Mouse (Mus musculus): ENCODE measurements at regions not wholly inside any gene's neighbourhood (a gene's known extent, or its start where the extent isn't known, plus 50 kb on each side); places are given as distances from the start of the nearest gene placed in this dataset.

DNA sequence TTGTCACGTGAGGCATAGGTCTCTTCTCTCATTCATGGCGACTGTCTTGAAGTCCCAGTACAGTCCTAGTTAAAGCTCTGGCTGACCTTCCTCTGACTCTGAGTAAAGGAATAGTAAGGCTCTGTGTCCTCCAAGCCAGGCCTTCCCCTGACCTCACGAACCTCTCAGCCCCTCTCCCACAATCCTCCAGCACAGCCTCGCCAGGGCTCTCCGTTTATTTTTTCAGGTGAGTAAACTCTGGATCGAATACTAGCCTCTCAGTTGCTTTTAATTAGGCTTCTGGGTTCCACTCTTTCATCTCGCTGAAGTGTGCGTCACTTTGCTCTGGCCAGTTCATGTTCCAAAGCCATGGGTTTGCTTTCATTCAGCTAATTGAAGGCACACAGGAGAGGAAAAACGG, 133.8 kb downstream of the Mylk4 start:
- DNase-seq (ENCODE audit: low spot score in 2 of 2): no peak

DNA sequence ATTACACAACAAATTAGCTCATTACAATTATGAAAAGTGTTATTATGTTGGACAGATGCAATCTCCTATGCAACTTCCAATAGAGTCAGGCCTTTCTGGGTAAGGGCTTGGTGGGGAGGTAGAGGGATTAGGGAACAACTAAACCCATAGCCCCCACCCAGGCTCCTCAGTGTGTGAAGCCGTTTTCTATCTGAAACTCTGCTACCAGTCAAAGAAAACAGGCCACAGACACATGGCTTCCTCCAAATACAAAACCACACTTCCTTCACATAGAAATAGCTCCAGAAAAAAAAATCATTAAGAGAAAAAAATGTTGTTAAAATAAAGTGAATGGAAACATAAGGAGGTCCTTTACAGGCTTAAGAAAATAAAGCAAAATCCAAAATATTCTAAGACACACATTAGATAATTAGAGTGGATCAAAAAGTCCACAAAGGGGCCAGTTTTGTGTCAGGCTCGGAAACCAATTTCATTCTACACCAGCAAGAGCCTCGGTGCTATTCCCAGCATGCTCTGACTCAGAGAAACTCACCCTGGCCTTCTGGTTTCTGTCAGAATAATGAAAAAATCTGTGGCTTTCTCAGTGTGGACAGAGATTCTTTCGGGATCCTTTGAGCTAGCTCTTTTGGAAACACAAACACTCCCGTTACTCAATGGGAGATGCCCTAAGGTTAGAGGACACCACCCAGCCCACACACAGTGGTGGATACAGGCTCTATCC, 140.6 kb downstream of the Mylk4 start:
- DNase-seq (ENCODE audit: low spot score in 2 of 2): no peak

DNA sequence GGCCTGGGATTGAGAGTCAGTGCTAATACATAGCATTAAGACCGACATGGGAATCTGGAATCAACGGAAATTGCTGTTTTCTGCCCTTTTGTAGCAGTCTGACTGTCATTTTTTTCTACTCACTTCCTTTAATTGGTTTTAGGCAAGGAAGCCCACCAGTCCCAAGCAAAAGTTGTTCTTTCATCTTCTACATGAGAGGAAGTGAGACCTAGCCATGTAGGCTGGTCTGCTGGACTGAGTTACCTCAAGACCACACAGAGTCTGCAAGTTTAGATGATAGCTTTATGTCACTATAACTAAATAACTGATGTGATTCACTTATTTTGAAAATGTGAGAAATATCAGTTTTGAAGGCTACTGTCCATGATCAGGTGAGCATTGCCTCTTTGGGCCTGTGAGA, 142.8 kb downstream of the Mylk4 start:
- DNase-seq (ENCODE audit: low spot score in 2 of 2): no peak

DNA sequence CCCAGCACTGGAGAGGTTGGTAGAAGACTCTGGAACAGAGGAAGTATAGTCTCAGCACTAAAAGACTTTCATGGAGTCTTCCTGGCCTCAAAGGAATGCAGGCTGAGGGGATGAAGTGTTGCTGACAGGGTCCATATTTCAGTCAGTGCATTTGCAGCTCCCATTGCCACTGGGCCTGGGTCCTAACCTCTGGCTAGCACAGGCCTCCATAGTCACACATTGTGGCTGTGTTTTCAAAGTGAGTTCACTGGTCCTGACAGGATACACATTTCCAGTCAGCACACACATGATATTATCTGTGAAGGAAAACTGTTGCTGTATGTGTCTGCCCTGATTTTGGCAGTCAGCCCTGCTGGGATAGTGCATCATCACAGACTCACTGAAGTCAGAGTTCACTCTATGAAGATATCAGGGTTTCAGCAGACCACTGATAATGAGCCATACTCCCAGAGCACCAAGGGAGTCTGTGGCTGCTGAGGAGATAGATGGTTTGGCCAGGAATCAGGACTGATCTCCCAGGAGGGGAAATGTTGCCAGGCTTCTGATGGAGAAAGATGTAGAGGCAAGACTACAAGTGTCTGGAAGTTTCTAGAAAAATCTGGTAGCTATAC, 153.5 kb downstream of the Mylk4 start:
- no peak for DNase-seq (ENCODE audit: low spot score in 2 of 2)

DNA sequence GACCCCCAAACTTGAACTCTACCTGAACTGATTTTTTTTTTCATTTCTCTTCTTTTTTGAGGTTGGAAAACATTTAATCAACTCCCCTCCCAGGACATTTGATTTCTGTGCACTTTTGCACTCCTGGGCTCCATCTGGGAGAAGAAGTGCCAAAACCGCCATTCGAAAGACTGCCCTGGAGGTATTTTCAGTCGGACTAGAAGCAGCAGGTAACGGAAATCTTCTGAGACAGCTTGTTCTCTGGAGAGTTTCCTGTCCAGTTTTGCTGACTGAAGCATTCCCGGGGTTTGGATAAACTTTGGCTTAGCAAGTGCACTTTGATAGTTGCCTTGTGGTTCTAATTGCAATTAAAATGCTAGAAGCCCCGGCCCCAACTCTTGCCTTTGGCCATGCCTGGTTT, 169.8 kb downstream of the Mylk4 start:
- DNase-seq (ENCODE audit: low spot score in 2 of 2): no peak

DNA sequence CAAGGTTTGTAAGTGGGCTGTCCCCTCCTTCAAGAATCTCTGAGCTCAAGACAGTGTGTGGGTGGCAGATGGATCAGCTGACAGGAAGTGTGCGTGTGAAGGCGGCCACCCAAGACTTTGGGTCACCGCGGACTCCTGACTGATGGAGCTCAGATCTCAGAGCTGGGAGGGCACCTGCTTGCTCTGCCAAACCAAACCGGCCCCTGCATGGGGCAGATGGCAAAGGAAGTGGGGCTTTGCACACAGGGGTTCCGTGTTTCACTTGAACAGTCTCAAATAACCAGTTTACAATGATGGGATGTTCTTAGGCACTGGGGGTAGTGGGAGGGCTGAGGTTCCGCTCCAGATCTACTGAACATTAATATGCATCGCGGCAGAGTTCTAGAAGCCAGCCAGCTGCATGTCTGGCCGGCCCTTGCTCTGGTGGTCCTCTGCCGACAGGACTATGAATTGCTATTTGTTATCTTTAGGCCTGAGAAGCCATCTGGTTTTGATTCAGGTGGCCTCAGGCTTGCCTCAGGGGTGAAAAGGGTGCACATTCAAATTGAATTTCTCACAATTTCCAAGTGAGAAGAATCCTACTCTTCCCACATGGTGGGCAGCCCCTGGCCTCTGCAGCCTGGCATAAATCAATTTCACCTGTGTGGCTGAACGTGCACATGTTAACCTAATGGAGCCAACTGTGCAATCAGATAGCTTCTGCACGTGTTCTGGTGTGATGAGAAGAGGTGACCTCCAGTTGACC, 172.0 kb downstream of the Mylk4 start:
- DNase-seq (ENCODE audit: low spot score in 2 of 2): peak in 1 of 2 experiments; percentile 12

DNA sequence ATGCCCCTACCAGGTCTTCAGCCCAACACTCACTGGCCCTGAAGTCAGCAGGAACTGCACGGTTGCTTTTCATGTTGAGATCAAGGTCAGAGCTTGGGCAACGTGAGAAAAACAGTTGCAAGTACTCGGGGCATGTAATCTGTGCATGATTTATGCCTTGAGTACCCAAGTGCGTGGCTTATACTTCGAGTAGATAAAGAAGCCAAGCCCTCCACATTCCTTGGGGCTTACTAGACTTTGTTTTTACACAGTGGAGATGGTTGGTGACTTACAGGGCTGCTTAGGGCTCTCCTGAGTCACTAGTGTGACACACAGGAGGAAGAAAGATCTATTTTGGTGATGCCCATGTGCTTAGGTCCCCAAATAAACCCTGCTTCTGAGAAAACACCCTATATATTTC, 172.8 kb downstream of the Mylk4 start:
- DNase-seq (ENCODE audit: low spot score in 2 of 2): no peak

DNA sequence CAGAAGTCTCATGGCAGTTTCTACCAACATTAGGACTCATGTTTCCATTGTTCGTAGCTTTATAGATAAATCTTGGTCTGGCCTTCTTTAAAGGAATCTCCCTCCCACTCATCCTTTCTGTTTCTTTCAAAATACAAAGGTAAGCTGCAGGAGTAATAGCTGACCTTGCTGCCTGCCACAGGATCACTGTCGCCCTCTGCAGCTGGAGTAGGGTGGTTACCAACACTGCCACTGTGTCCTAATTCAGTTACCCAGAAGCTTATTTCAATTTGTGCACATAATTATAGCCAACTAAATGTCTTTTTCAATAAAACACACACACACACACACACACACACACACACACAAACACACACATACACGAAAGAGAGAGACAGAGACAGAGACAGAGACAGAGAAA, 175.3 kb downstream of the Mylk4 start:
- no peak for DNase-seq (ENCODE audit: low spot score in 2 of 2)

DNA sequence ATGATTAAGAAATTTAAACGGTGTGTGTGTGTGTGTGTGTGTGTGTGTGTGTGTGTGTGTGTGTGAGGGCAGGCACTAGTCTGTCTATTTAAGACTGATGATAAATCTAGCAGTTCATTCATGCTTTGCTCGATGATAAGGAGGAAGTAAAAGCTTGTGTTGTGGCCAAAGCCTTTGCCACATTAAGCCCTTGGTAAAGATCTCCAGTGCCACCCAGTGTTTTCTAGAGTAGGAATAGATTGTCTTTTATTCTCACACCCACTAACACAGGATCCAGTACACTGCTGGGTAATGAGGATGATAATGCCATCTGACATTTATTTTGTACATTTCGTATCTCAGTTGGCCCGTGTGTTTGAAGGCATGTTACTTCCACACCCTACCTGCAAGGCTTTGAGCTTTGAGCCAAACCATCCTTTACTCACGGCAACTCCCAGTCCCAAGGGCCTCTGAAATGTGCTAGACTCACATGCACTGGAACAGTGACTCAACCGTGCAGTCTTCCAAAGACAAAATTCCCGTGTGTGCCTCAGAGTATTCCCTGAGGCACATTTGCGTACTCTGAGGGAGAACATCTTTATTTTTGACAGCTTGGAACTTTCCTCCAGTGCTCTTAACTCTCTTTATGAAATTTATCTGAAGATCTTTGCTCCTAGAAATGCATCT, 179.7 kb downstream of the Mylk4 start:
- no peak for DNase-seq (ENCODE audit: low spot score in 2 of 2)

DNA sequence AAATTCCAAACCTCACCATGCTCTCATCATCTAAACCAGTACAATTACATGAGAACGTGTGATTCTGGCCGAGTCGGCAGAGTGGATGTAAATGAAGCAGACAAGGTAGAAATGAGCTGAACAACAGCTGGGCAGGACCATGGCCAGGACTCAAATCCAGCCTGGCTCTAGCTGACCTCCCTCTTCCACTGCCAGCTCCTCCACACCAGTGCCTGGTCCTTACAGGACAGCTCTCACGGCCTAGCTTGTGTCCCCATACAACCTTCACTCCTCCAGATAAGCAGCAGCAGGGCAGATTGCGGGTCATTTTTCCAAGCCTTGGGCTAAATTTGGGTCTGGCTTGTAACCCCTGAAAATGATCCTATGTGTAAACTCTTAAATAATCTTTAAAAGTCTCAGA, 182.4 kb downstream of the Mylk4 start:
- no peak for DNase-seq (ENCODE audit: low spot score in 2 of 2)

DNA sequence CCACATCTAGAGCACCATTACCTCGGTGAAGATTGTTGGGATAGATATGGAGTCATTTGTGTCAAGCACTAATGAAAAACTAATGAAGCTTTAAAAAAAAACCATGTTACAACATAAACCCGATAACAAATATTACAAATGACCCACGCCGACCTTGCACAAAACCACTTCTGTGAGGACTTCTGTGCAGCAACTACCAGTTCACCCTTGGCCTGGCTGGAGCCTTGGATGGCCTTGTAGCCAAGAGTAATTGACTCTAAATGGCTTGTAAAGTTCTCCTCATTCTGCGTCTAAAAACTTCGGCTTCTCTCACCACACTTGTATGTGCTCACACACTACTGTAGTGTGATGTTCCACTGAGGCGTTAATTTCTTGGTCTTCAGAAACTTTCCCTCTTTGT, 190.1 kb downstream of the Mylk4 start:
- DNase-seq (ENCODE audit: low spot score in 2 of 2): no peak

DNA sequence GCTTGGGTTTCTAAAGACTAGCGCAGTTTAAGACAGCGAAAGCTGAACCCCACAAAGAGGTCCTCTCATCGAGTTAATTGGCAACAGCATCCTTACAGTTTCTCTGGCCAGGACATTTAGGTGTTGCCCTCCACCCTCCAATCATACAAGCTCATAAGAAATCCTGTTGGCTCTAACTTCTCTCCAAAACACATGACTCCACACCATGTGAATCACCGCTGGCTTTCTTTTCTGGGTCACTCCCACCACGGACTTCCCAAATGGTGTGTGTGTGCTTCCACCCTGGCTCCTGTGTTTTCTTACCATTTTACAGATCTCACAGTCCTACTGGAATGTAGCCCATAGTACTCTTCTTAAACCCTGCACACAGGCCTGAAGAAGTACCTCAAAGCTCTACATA, 190.6 kb downstream of the Mylk4 start:
- no peak for DNase-seq (ENCODE audit: low spot score in 2 of 2)

DNA sequence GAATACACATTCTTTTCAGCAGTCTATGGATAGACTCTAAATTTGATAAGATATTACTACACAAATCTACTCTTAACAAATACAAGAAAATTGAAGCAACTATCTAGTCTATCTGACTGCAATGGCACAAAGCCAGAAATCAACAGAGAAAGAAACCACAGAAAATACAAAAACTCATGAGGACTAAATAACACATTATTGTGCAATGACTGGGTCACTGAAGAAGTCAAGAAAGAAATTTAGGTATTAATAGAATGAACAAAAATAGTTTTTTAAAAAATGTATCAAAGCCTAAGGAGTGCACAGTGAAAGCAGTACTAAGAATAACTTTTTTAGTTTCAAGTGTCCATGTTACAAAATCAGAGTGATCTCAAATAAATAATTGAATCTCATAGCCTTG, 202.2 kb downstream of the Mylk4 start:
- no peak for DNase-seq (ENCODE audit: low spot score in 2 of 2)

DNA sequence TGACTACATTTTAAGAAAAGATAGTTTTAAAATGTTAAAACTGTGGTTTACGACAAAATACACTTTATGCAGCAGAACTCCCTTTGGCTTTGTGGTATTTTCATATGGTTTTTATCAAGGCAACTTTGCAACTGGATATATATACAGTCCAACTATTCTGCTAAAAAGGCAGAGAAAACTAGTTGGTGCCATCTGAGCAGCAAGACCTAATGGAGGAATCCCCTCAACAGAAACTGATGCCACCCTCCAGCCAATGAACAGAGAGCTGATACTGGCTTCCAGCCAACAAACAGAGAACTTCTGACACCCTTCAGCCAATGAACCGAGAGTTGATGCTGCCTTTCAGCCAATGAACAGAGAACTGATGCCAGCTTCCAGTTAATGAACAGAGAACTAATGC, 215.9 kb downstream of the Mylk4 start:
- no peak for DNase-seq (ENCODE audit: low spot score in 2 of 2)

DNA sequence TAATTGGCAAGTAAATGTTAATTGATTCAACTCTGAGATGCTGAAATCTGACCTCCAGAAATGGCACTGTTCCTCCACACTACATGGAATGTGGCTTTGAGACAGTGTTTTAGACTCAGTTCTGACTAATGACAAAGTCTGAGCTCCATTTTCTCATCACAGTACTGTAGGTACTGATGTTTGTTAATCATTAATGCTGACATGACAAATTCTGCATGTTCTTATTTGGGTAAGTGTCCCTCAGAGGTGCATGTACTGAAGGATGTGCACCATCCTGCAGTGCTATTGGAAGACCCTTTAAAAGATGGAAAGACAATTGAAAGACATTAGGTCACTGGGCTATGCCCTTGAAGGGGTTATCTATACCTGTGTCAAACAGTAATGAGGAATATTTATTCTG, 222.1 kb upstream of the Gmds start:
- DNase-seq (ENCODE audit: low spot score in 2 of 2): no peak

DNA sequence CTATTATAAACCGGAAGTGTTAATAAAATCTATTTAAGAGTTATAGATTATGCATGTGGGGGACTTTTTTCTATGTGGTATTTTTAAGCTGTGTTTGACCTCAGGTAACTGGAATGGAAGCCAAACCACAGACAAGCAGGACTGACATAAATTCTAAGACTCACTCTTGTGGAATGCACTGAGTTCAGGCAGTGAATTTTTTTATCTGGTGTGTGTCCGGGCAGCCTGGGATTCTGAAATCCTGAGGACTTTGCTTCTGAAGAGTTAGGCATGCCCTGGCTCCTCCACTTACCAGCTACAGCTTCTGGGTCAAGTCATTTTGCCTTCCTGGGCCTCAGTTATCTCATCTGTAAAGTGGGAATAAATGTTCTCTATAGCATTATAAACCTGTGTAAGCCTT, 217.9 kb upstream of the Gmds start:
- no peak for DNase-seq (ENCODE audit: low spot score in 2 of 2)

DNA sequence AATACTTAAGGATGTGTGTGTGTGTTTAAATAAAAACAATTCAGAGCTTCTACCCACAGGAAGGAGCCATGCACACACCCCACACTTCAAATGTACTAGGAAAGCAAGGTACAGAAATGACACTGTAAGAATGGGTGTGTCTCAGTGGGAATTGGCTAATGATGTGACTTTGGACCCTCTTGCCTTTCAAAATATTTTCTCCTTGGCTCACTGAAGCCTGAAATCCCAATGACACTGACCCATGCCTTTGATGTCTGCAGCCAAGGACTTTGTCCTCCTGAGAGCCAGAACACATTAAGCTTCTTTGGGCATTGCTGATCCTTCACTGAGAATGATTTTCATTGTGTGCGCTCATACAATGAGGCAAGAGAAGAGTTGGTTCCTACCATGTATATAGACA, 216.5 kb upstream of the Gmds start:
- no peak for DNase-seq (ENCODE audit: low spot score in 2 of 2)

DNA sequence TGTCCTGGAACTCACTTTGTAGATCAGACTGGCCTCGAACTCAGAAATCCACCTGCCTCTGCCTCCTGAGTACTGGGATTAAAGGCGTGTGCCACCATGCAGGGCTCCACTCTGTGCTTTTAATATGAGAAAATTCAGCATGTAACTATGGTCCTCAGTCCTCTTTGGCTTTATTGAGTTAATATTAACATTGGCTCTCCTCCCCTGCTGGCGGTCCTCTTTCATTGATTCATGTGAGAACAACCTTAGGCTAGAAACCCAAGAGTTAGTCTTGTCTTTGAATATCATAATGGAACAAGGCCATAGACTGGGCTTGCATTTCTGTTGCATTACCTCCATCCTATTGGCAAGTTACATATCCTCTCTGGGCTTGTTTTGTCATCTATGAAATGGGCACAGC, 216.1 kb upstream of the Gmds start:
- no peak for DNase-seq (ENCODE audit: low spot score in 2 of 2)

DNA sequence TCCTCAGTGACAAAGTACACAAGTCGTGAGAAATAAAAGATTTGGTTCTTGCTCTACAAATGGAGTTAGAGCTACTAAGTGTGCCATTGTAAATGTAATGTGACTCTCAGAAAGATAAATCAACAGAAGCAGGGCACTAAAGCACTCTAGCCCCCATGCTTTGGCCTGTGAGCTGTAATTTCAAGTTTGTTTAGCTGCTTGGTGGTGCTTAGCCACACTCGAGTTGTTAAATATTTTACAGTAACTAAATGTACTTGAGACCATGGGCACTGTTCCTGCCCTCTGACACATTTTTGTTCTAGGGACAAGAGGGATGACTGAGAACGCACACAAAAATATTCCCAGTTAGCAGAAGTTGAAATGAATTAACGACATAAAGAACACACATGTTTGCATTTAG, 214.6 kb upstream of the Gmds start:
- no peak for DNase-seq (ENCODE audit: low spot score in 2 of 2)

DNA sequence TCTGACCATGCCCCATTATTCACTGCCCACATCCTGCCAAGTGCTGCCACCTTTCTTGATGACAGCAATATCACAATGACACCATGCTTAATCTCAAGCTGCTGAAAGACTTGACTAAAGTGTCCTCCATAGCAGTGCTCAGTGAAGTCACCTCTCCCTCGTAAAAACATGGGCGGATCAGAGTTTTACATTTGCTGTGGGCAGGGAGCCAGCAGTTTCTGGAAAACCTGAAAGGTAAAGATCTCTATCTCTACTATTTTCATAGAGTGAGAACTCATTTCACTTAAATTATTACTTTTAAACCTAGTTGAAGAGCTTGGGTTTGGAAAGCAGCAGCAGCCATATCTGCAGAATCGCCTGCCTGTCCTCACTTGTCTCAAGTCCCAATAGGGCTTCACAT, 211.6 kb upstream of the Gmds start:
- no peak for DNase-seq (ENCODE audit: low spot score in 2 of 2)

DNA sequence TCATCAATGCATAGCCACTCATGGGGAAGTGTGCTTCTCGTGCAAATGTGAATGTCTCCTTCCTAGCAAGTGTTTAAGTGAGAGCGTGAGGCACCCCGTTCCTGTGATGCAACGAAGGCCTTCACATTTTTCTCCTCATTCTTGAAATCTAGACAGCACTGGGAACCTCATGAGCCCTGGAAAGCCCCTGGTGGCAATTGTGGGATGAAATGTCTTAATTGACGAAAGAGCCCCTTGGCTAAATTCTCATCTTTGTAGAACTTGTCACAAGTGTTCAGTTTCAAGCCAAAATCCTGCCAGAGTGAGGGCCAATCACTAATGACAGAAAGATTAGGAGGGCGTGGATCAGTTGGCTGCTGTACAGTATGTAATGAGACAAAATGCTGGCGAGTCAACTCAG, 208.6 kb upstream of the Gmds start:
- DNase-seq (ENCODE audit: low spot score in 2 of 2): no peak

DNA sequence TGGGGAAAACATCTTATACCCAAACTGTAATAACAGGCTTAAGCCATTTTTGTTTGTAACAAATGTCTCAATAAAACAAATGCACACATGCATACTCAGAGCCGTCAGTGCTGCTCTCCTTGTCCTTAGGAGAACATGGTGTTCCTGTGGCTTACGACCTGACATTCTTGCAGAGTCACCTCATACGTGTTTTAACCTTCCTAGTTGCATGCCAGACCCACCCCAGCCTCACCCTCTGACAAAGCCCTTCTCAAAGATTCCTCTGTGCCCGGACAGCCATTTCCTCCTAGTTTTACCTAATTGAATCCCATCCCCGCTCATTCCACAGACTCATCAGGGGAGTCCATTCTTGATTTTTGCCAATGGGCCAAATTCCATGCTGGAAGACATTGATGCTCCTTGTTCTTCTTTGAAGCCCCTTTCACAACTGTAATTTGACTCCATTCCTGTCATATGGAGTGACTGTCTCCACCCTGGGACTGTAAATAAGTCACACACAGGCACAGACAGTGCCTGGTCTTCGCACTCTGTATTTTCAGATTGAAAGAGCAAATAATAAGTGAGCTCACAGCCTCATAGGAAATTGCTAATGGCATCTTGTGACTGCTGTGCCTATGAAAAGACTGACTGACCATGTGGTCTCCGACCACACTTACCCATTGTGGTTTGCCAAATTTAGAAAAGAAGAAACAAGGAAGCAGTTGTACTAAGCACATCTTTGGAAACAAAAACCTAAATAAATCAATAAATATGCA, 206.6 kb upstream of the Gmds start:
- DNase-seq (ENCODE audit: low spot score in 2 of 2): no peak
